Mouse (Mus musculus) heart, postnatal 0 days (tissue): Measurements from ENCODE around the gene Slc7a14. TPM values are rescaled to one million over a fixed set of nuclear protein-coding genes. Genes with fewer than 3 reads are reported as not detected.
A peak's percentile ranks its signal among the peaks of the same experiment; 100 is the strongest.

Experiments
- ATAC-seq: fragments of 200-750 bp; cut with Nextera tagmentation; 2 replicates; pipeline ENCODE4 v1.8.0; 2017; ENCODE audit warnings: low read depth, moderate number of reproducible peaks, moderate library complexity; ENCODE audit not compliant: insufficient read depth
- DNase-seq: peaks from one replicate; pipeline ENCODE4 v3.0.0-alpha.2; 2016; ENCODE audit warnings: low spot score
- H3K27ac ChIP-seq: fragments of 300-500 bp; sonication (generic); 2 replicates; pipeline ENCODE4 v1.5.1; 2014; ENCODE audit warnings: low read depth, mild to moderate bottlenecking
- H3K27me3 ChIP-seq: fragments of 300-500 bp; sonication (generic); 2 replicates; pipeline ENCODE4 v1.6.1; 2014; ENCODE audit warnings: low read length, mixed read lengths; ENCODE audit not compliant: control insufficient read depth, insufficient read depth
- H3K36me3 ChIP-seq: fragments of 300-500 bp; sonication (generic); replicated peaks from 2 replicates; pipeline ENCODE4 v1.6.1; 2014; ENCODE audit warnings: low read length, mixed read lengths; ENCODE audit not compliant: control insufficient read depth, insufficient read depth
- H3K4me1 ChIP-seq: fragments of 300-500 bp; sonication (generic); 2 replicates; pipeline ENCODE4 v1.6.1; 2014; ENCODE audit warnings: antibody characterized with exemption; ENCODE audit not compliant: control insufficient read depth, insufficient read depth
- H3K4me2 ChIP-seq: fragments of 300-500 bp; sonication (generic); 2 replicates; pipeline ENCODE4 v1.6.1; 2014; ENCODE audit warnings: low read depth, mild to moderate bottlenecking, low read length, moderate library complexity
- H3K4me3 ChIP-seq: fragments of 300-500 bp; sonication (generic); 2 replicates; pipeline ENCODE4 v1.5.1; 2014; ENCODE audit warnings: low read depth, low read length
- H3K9ac ChIP-seq: fragments of 300-500 bp; sonication (generic); replicated peaks from 2 replicates; pipeline ENCODE4 v1.6.1; 2014; ENCODE audit warnings: low read depth, low read length, mixed read lengths
- H3K9me3 ChIP-seq: fragments of 300-500 bp; sonication (generic); replicated peaks from 2 replicates; pipeline ENCODE4 v1.6.1; 2016; ENCODE audit warnings: low read length; ENCODE audit not compliant: control insufficient read depth
- CTCF ChIP-seq: IDR thresholded peaks from 2 replicates; pipeline ENCODE4 v1.5.1; 2016; ENCODE audit warnings: antibody characterized with exemption, control low read depth, low read depth
- EP300 ChIP-seq: IDR thresholded peaks from 2 replicates; pipeline ENCODE4 v1.6.1; 2016; ENCODE audit warnings: antibody characterized with exemption, low read depth
- WGBS: fragments of 180-500 bp; shearing (Covaris S2); extraction: QIAGEN DNeasy Blood & Tissue Kit; methylation state at CpG from one replicate; pipeline ENCODE4 v1.1.7; 2014; 5-methylcytosine and 5-hydroxymethylcytosine counted together
- polyA plus RNA-seq: library from polyadenylated mRNA; unstranded; fragments of >200 nt; fragmentation: Nextera tagmentation; extraction: Ambion mirVana; gene quantifications from 2 replicates; pipeline ENCODE4 v1.2.1, GENCODE M21; 2015
- total RNA-seq: library from RNA; depleted of rRNA; stranded (reverse); fragments of >200 nt; gene quantifications from 2 replicates; pipeline ENCODE4 v1.2.3, GENCODE M21; 2014; ENCODE audit warnings: low replicate concordance

Gene Slc7a14
- total and polyA plus RNA-seq, 2 experiments from 2014 or later, result 0.10 to 0.53 TPM

GRCm38 (mm10) chr3:31166365-31166871 lies 143.8 kb downstream of the Slc7a14 start:
- H3K9me3 ChIP-seq, result no peaks in the 10 kb centered on the region
- H3K9ac ChIP-seq, result no peak overlapping the region
- H3K36me3 ChIP-seq, result no peaks in the 10 kb centered on the region
- H3K27me3 ChIP-seq, result no peaks in the 10 kb centered on the region
- H3K27ac ChIP-seq, result no peak overlapping the region
- H3K4me2 ChIP-seq, result no peak overlapping the region
- ATAC-seq (peak; percentile 63), DNase-seq (no peak)
- H3K4me1 ChIP-seq, result no peaks in the 10 kb centered on the region
- WGBS, result 63% methylated on average over 12 of the region's 12 CpGs
- TF ChIP-seq CTCF (no peak), EP300 (no peak)
- no peak overlapping the region for H3K4me3 ChIP-seq

- Histone ChIP-seq H3K4me1 (no peaks in the 10 kb centered on the region), H3K27ac (no peak overlapping the region), H3K36me3 (no peaks in the 10 kb centered on the region), H3K4me2 (no peak overlapping the region), H3K9ac (no peak overlapping the region), H3K9me3 (no peaks in the 10 kb centered on the region), H3K27me3 (no peaks in the 10 kb centered on the region), H3K4me3 (no peak overlapping the region)
- no peak for ATAC-seq
- WGBS, result 68% methylated on average over 3 of the region's 3 CpGs
- TF ChIP-seq EP300, result no peak
- no peak for TF ChIP-seq CTCF
- DNase-seq, result no peak
Observed at GRCm38 (mm10) chr3:31165803-31166202, 144.4 kb downstream of the Slc7a14 start.

- no peak for TF ChIP-seq CTCF
- TF ChIP-seq EP300, result no peak
- 86% methylated on average over 14 of the region's 14 CpGs for WGBS
- Histone ChIP-seq H3K4me1 (no peaks in the 10 kb centered on the region), H3K9ac (no peak overlapping the region), H3K36me3 (no peaks in the 10 kb centered on the region), H3K4me2 (no peak overlapping the region), H3K4me3 (no peak overlapping the region), H3K9me3 (no peaks in the 10 kb centered on the region), H3K27me3 (no peaks in the 10 kb centered on the region), H3K27ac (no peak overlapping the region)
- ATAC-seq (no peak), DNase-seq (no peak)
Observed at GRCm38 (mm10) chr3:31162860-31163259, 147.3 kb downstream of the Slc7a14 start.

- H3K27me3 ChIP-seq, result no peaks in the 10 kb centered on the region
Observed at GRCm38 (mm10) chr3:31161336-31161735, 148.8 kb downstream of the Slc7a14 start.

GRCm38 (mm10) chr3:31160046-31160445 lies 150.1 kb downstream of the Slc7a14 start:
- 76% methylated on average over 10 of the region's 10 CpGs for WGBS

More at GRCm38 (mm10) chr3:31161336-31161735, 148.8 kb downstream of the Slc7a14 start:
- no peak for TF ChIP-seq CTCF
- TF ChIP-seq EP300, result no peak
- H3K4me3 ChIP-seq, result no peak overlapping the region
- no peak overlapping the region for H3K4me2 ChIP-seq
- ATAC-seq (no peak), DNase-seq (no peak)
- H3K27ac ChIP-seq, result no peak overlapping the region
- 57% methylated on average over 6 of the region's 6 CpGs for WGBS
- H3K9ac ChIP-seq, result no peak overlapping the region
- H3K9me3 ChIP-seq, result no peaks in the 10 kb centered on the region
- no peaks in the 10 kb centered on the region for H3K4me1 ChIP-seq
- H3K36me3 ChIP-seq, result no peaks in the 10 kb centered on the region

GRCm38 (mm10) chr3:31157776-31158175 lies 152.4 kb downstream of the Slc7a14 start:
- Histone ChIP-seq H3K36me3 (no peaks in the 10 kb centered on the region), H3K27me3 (no peaks in the 10 kb centered on the region), H3K9me3 (no peaks in the 10 kb centered on the region), H3K4me3 (no peak overlapping the region), H3K9ac (no peak overlapping the region), H3K4me1 (no peaks in the 10 kb centered on the region), H3K27ac (no peak overlapping the region), H3K4me2 (no peak overlapping the region)
- TF ChIP-seq EP300 (no peak), CTCF (no peak)
- no peak for ATAC-seq
- WGBS, result 44% methylated on average over 15 of the region's 15 CpGs
- DNase-seq, result no peak

More at GRCm38 (mm10) chr3:31160046-31160445, 150.1 kb downstream of the Slc7a14 start:
- Histone ChIP-seq H3K9me3 (no peaks in the 10 kb centered on the region), H3K4me2 (no peak overlapping the region), H3K4me3 (no peak overlapping the region), H3K27ac (no peak overlapping the region), H3K9ac (no peak overlapping the region), H3K27me3 (no peaks in the 10 kb centered on the region), H3K4me1 (no peaks in the 10 kb centered on the region), H3K36me3 (no peaks in the 10 kb centered on the region)
- no peak for TF ChIP-seq CTCF
- TF ChIP-seq EP300, result no peak
- DNase-seq (no peak), ATAC-seq (no peak)
